Mouse (Mus musculus): Measurements from ENCODE around the gene Zic4. TPM values are rescaled to one million over a fixed set of nuclear protein-coding genes. Genes with fewer than 3 reads are reported as not detected.
A peak's percentile ranks its signal among the peaks of the same experiment; 100 is the strongest.

The Zic4 gene
- polyA plus RNA-seq, 1 experiment from 2014 or later = 46.7 TPM

- H3K9me3 ChIP-seq (ENCODE audit: control insufficient read depth, low read length) = no peaks in the 10 kb centered on the region
- no peak for ATAC-seq (ENCODE audit: low read depth)
- H3K36me3 ChIP-seq (ENCODE audit: control insufficient read depth, insufficient read depth, low read length) = no peaks in the 10 kb centered on the region
- peaks cover 10% of the 10 kb centered on the region; the same call in 1 of the 2 replicates for H3K4me1 ChIP-seq (ENCODE audit: control insufficient read depth, insufficient read depth, low read length)
- H3K4me3 ChIP-seq (ENCODE audit: low read depth, low read length) = peak overlapping the region; percentile 1; the same call in 1 of the 2 replicates
- peak overlapping the region; percentile 37 for H3K4me2 ChIP-seq (ENCODE audit: low read depth, low read length)
- 9% methylated on average over 17 of the region's 17 CpGs for WGBS
- H3K27me3 ChIP-seq (ENCODE audit: control insufficient read depth, insufficient read depth, low read length) = peaks cover 31% of the 10 kb centered on the region
- peak overlapping the region; percentile 96 for H3K27ac ChIP-seq (ENCODE audit: low read depth, low read length)
- peak overlapping the region; percentile 17; the same call in 1 of the 2 replicates for H3K9ac ChIP-seq (replicated peaks; ENCODE audit: low read depth, low read length)
These were observed 24.3 kb downstream of the Zic4 start for GRCm38 (mm10) chr9:91386502-91386890.

- Histone ChIP-seq H3K4me1 (ENCODE audit: control insufficient read depth, insufficient read depth, low read length) (peaks cover 10% of the 10 kb centered on the region; the same call in 1 of the 2 replicates), H3K9ac (replicated peaks; ENCODE audit: low read depth, low read length) (peak overlapping the region; percentile 17; the same call in 1 of the 2 replicates), H3K27me3 (ENCODE audit: control insufficient read depth, insufficient read depth, low read length) (peaks cover 35% of the 10 kb centered on the region)
These were observed 24.9 kb downstream of the Zic4 start for GRCm38 (mm10) chr9:91386891-91387739.

GRCm38 (mm10) chr9:91387740-91388080 lies 25.5 kb downstream of the Zic4 start:
- 5% methylated on average over 5 of the region's 5 CpGs for WGBS
- no peaks in the 10 kb centered on the region for H3K9me3 ChIP-seq (ENCODE audit: control insufficient read depth, low read length)
- no peaks in the 10 kb centered on the region for H3K36me3 ChIP-seq (ENCODE audit: control insufficient read depth, insufficient read depth, low read length)
- H3K27me3 ChIP-seq (ENCODE audit: control insufficient read depth, insufficient read depth, low read length) = peaks cover 38% of the 10 kb centered on the region
- ATAC-seq (ENCODE audit: low read depth) = no peak
- peaks cover 10% of the 10 kb centered on the region; the same call in 1 of the 2 replicates for H3K4me1 ChIP-seq (ENCODE audit: control insufficient read depth, insufficient read depth, low read length)
- no peak overlapping the region for H3K4me3 ChIP-seq (ENCODE audit: low read depth, low read length)
- H3K9ac ChIP-seq (replicated peaks; ENCODE audit: low read depth, low read length) = no peak overlapping the region
- H3K4me2 ChIP-seq (ENCODE audit: low read depth, low read length) = peak overlapping the region; percentile 37; the same call in 1 of the 2 replicates
- H3K27ac ChIP-seq (ENCODE audit: low read depth, low read length) = peak overlapping the region; percentile 96; the same call in 1 of the 2 replicates

More at GRCm38 (mm10) chr9:91386891-91387739, 24.9 kb downstream of the Zic4 start:
- H3K36me3 ChIP-seq (ENCODE audit: control insufficient read depth, insufficient read depth, low read length) = no peaks in the 10 kb centered on the region
- 3% methylated on average over 31 of the region's 31 CpGs for WGBS
- H3K4me2 ChIP-seq (ENCODE audit: low read depth, low read length) = peak overlapping the region; percentile 37
- H3K9me3 ChIP-seq (ENCODE audit: control insufficient read depth, low read length) = no peaks in the 10 kb centered on the region
- H3K27ac ChIP-seq (ENCODE audit: low read depth, low read length) = peak overlapping the region; percentile 96
- peak; percentile 22; the same call in 1 of the 2 replicates for ATAC-seq (ENCODE audit: low read depth)
- peak overlapping the region; percentile 1; the same call in 1 of the 2 replicates for H3K4me3 ChIP-seq (ENCODE audit: low read depth, low read length)

GRCm38 (mm10) chr9:91388173-91388572 lies 26.0 kb downstream of the Zic4 start:
- peaks cover 40% of the 10 kb centered on the region for H3K27me3 ChIP-seq (ENCODE audit: control insufficient read depth, insufficient read depth, low read length)

GRCm38 (mm10) chr9:91393376-91394068 lies 31.3 kb downstream of the Zic4 start:
- Histone ChIP-seq H3K27me3 (ENCODE audit: control insufficient read depth, insufficient read depth, low read length) (peaks cover 62% of the 10 kb centered on the region), H3K27ac (ENCODE audit: low read depth, low read length) (no peak overlapping the region), H3K36me3 (ENCODE audit: control insufficient read depth, insufficient read depth, low read length) (no peaks in the 10 kb centered on the region), H3K9ac (replicated peaks; ENCODE audit: low read depth, low read length) (no peak overlapping the region), H3K9me3 (ENCODE audit: control insufficient read depth, low read length) (no peaks in the 10 kb centered on the region), H3K4me1 (ENCODE audit: control insufficient read depth, insufficient read depth, low read length) (no peaks in the 10 kb centered on the region), H3K4me2 (ENCODE audit: low read depth, low read length) (no peak overlapping the region), H3K4me3 (ENCODE audit: low read depth, low read length) (no peak overlapping the region)
- WGBS = 11% methylated on average over 8 of the region's 8 CpGs
- ATAC-seq (ENCODE audit: low read depth) = no peak

More at GRCm38 (mm10) chr9:91388173-91388572, 26.0 kb downstream of the Zic4 start:
- Histone ChIP-seq H3K4me2 (ENCODE audit: low read depth, low read length) (no peak overlapping the region), H3K9me3 (ENCODE audit: control insufficient read depth, low read length) (no peaks in the 10 kb centered on the region), H3K36me3 (ENCODE audit: control insufficient read depth, insufficient read depth, low read length) (no peaks in the 10 kb centered on the region), H3K4me3 (ENCODE audit: low read depth, low read length) (no peak overlapping the region), H3K9ac (replicated peaks; ENCODE audit: low read depth, low read length) (no peak overlapping the region), H3K27ac (ENCODE audit: low read depth, low read length) (no peak overlapping the region; the same call in 1 of the 2 replicates), H3K4me1 (ENCODE audit: control insufficient read depth, insufficient read depth, low read length) (peaks cover 9% of the 10 kb centered on the region; the same call in 1 of the 2 replicates)
- 7% methylated on average over 4 of the region's 4 CpGs for WGBS
- no peak for ATAC-seq (ENCODE audit: low read depth)

- no peaks in the 10 kb centered on the region for H3K9me3 ChIP-seq (ENCODE audit: control insufficient read depth, low read length)
- no peak overlapping the region for H3K4me3 ChIP-seq (ENCODE audit: low read depth, low read length)
- peak overlapping the region; percentile 28; the same call in 1 of the 2 replicates for H3K27ac ChIP-seq (ENCODE audit: low read depth, low read length)
- no peak overlapping the region for H3K4me2 ChIP-seq (ENCODE audit: low read depth, low read length)
- H3K36me3 ChIP-seq (ENCODE audit: control insufficient read depth, insufficient read depth, low read length) = no peaks in the 10 kb centered on the region
- ATAC-seq (ENCODE audit: low read depth) = peak; percentile 52; the same call in 1 of the 2 replicates
- H3K27me3 ChIP-seq (ENCODE audit: control insufficient read depth, insufficient read depth, low read length) = peaks cover 62% of the 10 kb centered on the region
- 3% methylated on average over 14 of the region's 14 CpGs for WGBS
- no peak overlapping the region for H3K9ac ChIP-seq (replicated peaks; ENCODE audit: low read depth, low read length)
- no peaks in the 10 kb centered on the region for H3K4me1 ChIP-seq (ENCODE audit: control insufficient read depth, insufficient read depth, low read length)
These were observed 32.0 kb downstream of the Zic4 start for GRCm38 (mm10) chr9:91394211-91394646.

- H3K27me3 ChIP-seq (ENCODE audit: control insufficient read depth, insufficient read depth, low read length) = peaks cover 60% of the 10 kb centered on the region
- H3K9ac ChIP-seq (replicated peaks; ENCODE audit: low read depth, low read length) = no peak overlapping the region
- H3K4me3 ChIP-seq (ENCODE audit: low read depth, low read length) = no peak overlapping the region
- 9% methylated on average over 14 of the region's 14 CpGs for WGBS
- H3K4me2 ChIP-seq (ENCODE audit: low read depth, low read length) = no peak overlapping the region
- H3K4me1 ChIP-seq (ENCODE audit: control insufficient read depth, insufficient read depth, low read length) = no peaks in the 10 kb centered on the region
- ATAC-seq (ENCODE audit: low read depth) = no peak
- no peaks in the 10 kb centered on the region for H3K36me3 ChIP-seq (ENCODE audit: control insufficient read depth, insufficient read depth, low read length)
- no peak overlapping the region for H3K27ac ChIP-seq (ENCODE audit: low read depth, low read length)
- H3K9me3 ChIP-seq (ENCODE audit: control insufficient read depth, low read length) = no peaks in the 10 kb centered on the region
These were observed 33.0 kb downstream of the Zic4 start for GRCm38 (mm10) chr9:91395066-91395772.

GRCm38 (mm10) chr9:91399976-91400375 lies 37.8 kb downstream of the Zic4 start:
- no peak overlapping the region for H3K4me3 ChIP-seq (ENCODE audit: low read depth, low read length)
- no peak overlapping the region; the same call in 1 of the 2 replicates for H3K27ac ChIP-seq (ENCODE audit: low read depth, low read length)
- no peaks in the 10 kb centered on the region for H3K36me3 ChIP-seq (ENCODE audit: control insufficient read depth, insufficient read depth, low read length)
- H3K9ac ChIP-seq (replicated peaks; ENCODE audit: low read depth, low read length) = no peak overlapping the region
- 22% methylated on average over 7 of the region's 7 CpGs for WGBS
- no peaks in the 10 kb centered on the region for H3K4me1 ChIP-seq (ENCODE audit: control insufficient read depth, insufficient read depth, low read length)
- H3K27me3 ChIP-seq (ENCODE audit: control insufficient read depth, insufficient read depth, low read length) = peaks cover 64% of the 10 kb centered on the region
- H3K9me3 ChIP-seq (ENCODE audit: control insufficient read depth, low read length) = no peaks in the 10 kb centered on the region
- ATAC-seq (ENCODE audit: low read depth) = no peak
- no peak overlapping the region for H3K4me2 ChIP-seq (ENCODE audit: low read depth, low read length)
